Mouse (Mus musculus) limb, embryonic 12.5 days (tissue): ENCODE measurements around the gene Ss18l1. TPM values are rescaled to one million over a fixed set of nuclear protein-coding genes. Genes with fewer than 3 reads are reported as not detected.
A peak's percentile ranks its signal among the peaks of the same experiment; 100 is the strongest.

Experiments used
- ATAC-seq: fragments of 200-750 bp; cut with Nextera tagmentation; 2 replicates; pipeline ENCODE4 v1.8.0; 2017; ENCODE audit warnings: low read depth, moderate TSS enrichment; ENCODE audit not compliant: insufficient number of reproducible peaks, insufficient read depth, low FRiP score, low TSS enrichment
- H3K27ac ChIP-seq: fragments of 300-500 bp; sonication (generic); 2 replicates; pipeline ENCODE4 v1.5.1; 2016; ENCODE audit warnings: mild to moderate bottlenecking, moderate library complexity
- H3K27me3 ChIP-seq: fragments of 300-500 bp; sonication (generic); 2 replicates; pipeline ENCODE4 v1.6.1; 2016; ENCODE audit warnings: mild to moderate bottlenecking, moderate library complexity
- H3K36me3 ChIP-seq: fragments of 300-500 bp; sonication (generic); 2 replicates; pipeline ENCODE4 v1.6.1; 2016; ENCODE audit warnings: mild to moderate bottlenecking, moderate library complexity
- H3K4me1 ChIP-seq: fragments of 300-500 bp; sonication (generic); replicated peaks from 2 replicates; pipeline ENCODE4 v1.6.1; 2016
- H3K4me2 ChIP-seq: fragments of 300-500 bp; sonication (generic); 2 replicates; pipeline ENCODE4 v1.6.1; 2016; ENCODE audit warnings: mild to moderate bottlenecking, moderate library complexity
- H3K4me3 ChIP-seq: fragments of 300-500 bp; sonication (generic); replicated peaks from 2 replicates; pipeline ENCODE4 v1.5.1; 2016; ENCODE audit warnings: mild to moderate bottlenecking
- H3K9ac ChIP-seq: fragments of 300-500 bp; sonication (generic); replicated peaks from 2 replicates; pipeline ENCODE4 v1.6.1; 2016; ENCODE audit warnings: mild to moderate bottlenecking, moderate library complexity
- H3K9me3 ChIP-seq: fragments of 300-500 bp; sonication (generic); 2 replicates; pipeline ENCODE4 v1.6.1; 2016; ENCODE audit warnings: mild to moderate bottlenecking, moderate library complexity
- WGBS: fragments of 180-500 bp; shearing (Covaris S2); methylation state at CpG from one replicate; pipeline ENCODE4 v1.1.7; 2016; 5-methylcytosine and 5-hydroxymethylcytosine counted together
- polyA plus RNA-seq: library from polyadenylated mRNA; unstranded; fragments of >200 nt; fragmentation: Nextera tagmentation; extraction: Ambion mirVana; gene quantifications from 2 replicates; pipeline ENCODE4 v1.2.1, GENCODE M21; 2016

The Ss18l1 gene
- polyA plus RNA-seq, 1 experiment from 2014 or later: 7.3 TPM

DNA sequence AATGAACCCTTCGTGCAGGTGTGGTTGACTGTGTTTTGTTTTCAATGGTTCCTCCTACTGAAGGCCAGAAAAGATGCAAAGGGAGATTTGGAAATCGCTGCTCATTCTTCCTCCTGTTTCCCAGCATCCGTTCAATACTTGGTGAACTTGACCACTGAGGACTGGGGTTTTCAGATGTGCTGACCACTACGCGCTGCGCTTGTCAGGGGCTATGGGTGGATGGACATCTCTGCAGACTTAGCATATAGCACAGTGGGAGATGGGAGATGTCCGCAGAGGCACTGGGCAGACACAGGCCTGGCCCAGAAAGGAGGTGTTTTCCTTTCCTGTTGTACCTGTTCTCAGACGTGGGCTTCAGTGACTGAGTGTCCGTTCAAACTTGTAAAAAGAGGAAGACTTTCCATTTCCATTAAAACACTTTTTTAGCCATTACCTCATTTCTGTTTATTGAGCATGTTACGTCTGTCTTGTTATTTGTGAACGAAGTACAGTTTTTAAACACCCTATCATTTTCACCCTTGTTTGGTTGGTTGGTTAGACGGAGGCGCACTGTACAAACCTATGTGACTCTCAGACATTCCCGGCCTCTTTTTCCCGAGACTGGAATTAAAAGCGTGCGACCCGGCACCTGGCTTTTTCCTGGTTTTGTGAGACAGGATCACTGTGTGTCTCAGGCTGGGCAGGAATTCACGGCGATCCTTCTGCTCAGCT, 27.6 kb downstream of the Ss18l1 start:
- Histone ChIP-seq H3K4me2 (peak overlapping the region; percentile 89), H3K9ac (peak overlapping the region; percentile 73), H3K9me3 (no peaks in the 10 kb centered on the region), H3K36me3 (peaks cover 29% of the 10 kb centered on the region), H3K4me1 (peaks cover 13% of the 10 kb centered on the region), H3K27me3 (no peaks in the 10 kb centered on the region), H3K4me3 (peak overlapping the region; percentile 75), H3K27ac (peak overlapping the region; percentile 75)
- WGBS: 36% methylated on average over 20 of the region's 20 CpGs
- ATAC-seq: peak; percentile 41

- H3K27me3 ChIP-seq: no peaks in the 10 kb centered on the region
- peak within 1 kb of the TSS; percentile 75 for H3K4me3 ChIP-seq
- H3K9ac ChIP-seq: peak within 1 kb of the TSS; percentile 73
- H3K4me2 ChIP-seq: peak within 1 kb of the TSS; percentile 89
- H3K4me1 ChIP-seq: peaks cover 13% of the 10 kb centered on the region
- 6% methylated on average over 58 of the region's 58 CpGs for WGBS
- no peaks in the 10 kb centered on the region for H3K9me3 ChIP-seq
- H3K36me3 ChIP-seq: peaks cover 21% of the 10 kb centered on the region
- H3K27ac ChIP-seq: peak within 1 kb of the TSS; percentile 75
- ATAC-seq: peak; percentile 89
Observed at GRCm38 (mm10) chr2:180070481-180071453, 28.5 kb downstream of the Ss18l1 start, which contains the start of gene Mtg2. Gene Mtg2 (plus strand): TSS chr2:180070588.

DNA sequence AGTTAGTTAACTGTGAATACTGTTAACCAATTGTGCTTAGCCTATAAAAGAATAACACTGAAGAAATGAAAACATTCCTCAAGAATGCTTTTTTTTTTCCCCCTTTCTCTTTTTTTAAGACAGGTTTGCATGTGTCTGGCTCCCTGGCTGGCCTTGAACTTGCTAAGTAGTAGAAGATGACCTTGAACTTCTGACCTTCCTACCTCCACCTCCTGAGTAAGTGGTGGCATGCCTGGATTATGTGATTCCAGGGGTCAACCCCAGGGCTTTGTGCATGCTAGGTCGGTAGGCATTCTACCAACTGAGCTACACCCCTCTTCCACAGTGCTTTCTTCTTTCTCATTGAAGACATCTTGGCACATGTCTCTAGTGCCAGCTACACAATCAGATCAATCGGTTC, 29.4 kb downstream of the Ss18l1 start:
- no peaks in the 10 kb centered on the region for H3K9me3 ChIP-seq
- no peaks in the 10 kb centered on the region for H3K27me3 ChIP-seq
- no peak for ATAC-seq
- H3K9ac ChIP-seq: no peak overlapping the region
- no peak overlapping the region for H3K27ac ChIP-seq
- H3K4me3 ChIP-seq: no peak overlapping the region
- WGBS: 81% methylated on average over 2 of the region's 2 CpGs
- peaks cover 13% of the 10 kb centered on the region for H3K4me1 ChIP-seq
- H3K4me2 ChIP-seq: no peak overlapping the region
- H3K36me3 ChIP-seq: peaks cover 21% of the 10 kb centered on the region

DNA sequence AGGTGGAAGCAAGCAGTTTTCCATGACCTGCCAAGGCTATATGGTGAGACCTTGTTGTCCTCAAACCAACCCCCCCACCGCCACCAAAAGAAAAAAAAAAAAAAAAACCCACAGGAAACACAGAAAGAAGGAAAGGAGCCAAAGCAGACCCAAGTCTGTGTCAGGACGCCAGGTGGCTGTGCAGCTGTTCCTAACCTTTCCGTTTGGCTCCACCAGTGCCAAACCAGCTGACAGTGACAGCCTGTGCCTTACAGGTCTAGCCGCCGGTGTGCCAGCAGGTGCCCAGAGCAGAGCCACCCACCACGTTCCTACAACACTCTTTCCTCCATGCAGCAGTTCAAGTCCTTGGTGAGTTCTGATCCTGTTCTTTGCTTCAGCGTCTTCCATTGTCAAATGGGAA, 30.6 kb downstream of the Ss18l1 start:
- no peak for ATAC-seq
- WGBS: 90% methylated on average over 7 of the region's 7 CpGs

DNA sequence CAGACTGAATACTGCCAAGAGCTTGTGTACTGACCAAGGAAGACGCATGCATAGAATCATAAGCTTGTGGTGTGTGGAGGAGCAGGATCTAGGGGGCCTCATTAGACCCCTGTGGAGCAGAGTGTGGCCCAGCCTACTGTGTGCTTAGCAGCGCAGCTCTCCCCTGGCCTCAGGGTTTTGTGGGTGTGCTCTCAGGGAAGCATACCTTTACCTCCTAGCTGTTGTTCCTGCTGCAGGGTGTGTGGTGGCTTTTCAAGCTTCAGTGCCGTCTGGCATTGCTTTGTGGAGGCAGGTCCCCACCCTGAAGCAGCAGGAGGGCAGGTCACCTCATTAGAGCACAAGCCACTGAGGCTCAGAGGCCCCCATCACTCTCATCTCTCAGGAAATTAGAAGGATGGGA, 35.3 kb downstream of the Ss18l1 start:
- H3K27me3 ChIP-seq: no peaks in the 10 kb centered on the region
- 56% methylated on average over 3 of the region's 3 CpGs for WGBS
- no peaks in the 10 kb centered on the region for H3K4me1 ChIP-seq
- H3K4me3 ChIP-seq: no peak overlapping the region
- H3K36me3 ChIP-seq: peaks cover 46% of the 10 kb centered on the region
- no peak overlapping the region for H3K27ac ChIP-seq
- H3K9me3 ChIP-seq: no peaks in the 10 kb centered on the region
- ATAC-seq: no peak
- no peak overlapping the region for H3K4me2 ChIP-seq
- H3K9ac ChIP-seq: no peak overlapping the region

More for the DNA sequence above, 30.6 kb downstream of the Ss18l1 start:
- Histone ChIP-seq H3K36me3 (peaks cover 21% of the 10 kb centered on the region), H3K4me3 (no peak overlapping the region), H3K9ac (no peak overlapping the region), H3K4me1 (peaks cover 13% of the 10 kb centered on the region), H3K4me2 (no peak overlapping the region), H3K27me3 (no peaks in the 10 kb centered on the region), H3K27ac (no peak overlapping the region), H3K9me3 (no peaks in the 10 kb centered on the region)

- no peak for ATAC-seq
- Histone ChIP-seq H3K4me3 (no peak overlapping the region), H3K27ac (no peak overlapping the region), H3K27me3 (no peaks in the 10 kb centered on the region), H3K4me1 (peaks cover 10% of the 10 kb centered on the region; the same call in 1 of the 2 replicates), H3K36me3 (peaks cover 63% of the 10 kb centered on the region), H3K4me2 (no peak overlapping the region), H3K9me3 (no peaks in the 10 kb centered on the region), H3K9ac (no peak overlapping the region)
- 90% methylated on average over 8 of the region's 8 CpGs for WGBS
Observed at GRCm38 (mm10) chr2:180080680-180081079, 38.4 kb downstream of the Ss18l1 start.

DNA sequence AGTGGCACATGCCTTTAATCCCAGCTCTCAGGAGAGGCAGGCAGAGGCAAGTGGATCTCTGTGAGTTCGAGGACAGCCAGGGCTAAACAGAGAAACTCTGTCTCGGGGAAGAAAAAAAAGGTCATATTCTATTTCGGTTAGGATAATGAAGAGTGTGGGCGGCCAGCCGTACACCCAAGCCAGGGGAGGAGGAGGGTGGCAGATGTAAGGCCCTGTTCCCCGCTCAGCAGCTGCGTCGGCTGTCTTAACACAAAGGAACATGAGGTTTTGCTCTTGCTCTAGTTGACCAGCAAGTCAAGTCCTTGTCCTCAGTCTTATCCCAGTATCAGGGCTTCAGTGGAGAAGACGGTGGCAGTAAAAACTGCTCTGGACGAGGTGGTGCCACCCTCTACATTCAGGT, 40.8 kb downstream of the Ss18l1 start:
- Histone ChIP-seq H3K4me3 (no peak overlapping the region), H3K4me1 (peaks cover 10% of the 10 kb centered on the region; the same call in 1 of the 2 replicates), H3K27ac (no peak overlapping the region), H3K9me3 (no peaks in the 10 kb centered on the region), H3K36me3 (peaks cover 64% of the 10 kb centered on the region), H3K27me3 (no peaks in the 10 kb centered on the region), H3K4me2 (no peak overlapping the region), H3K9ac (no peak overlapping the region)
- ATAC-seq: no peak
- WGBS: 93% methylated on average over 10 of the region's 10 CpGs

GRCm38 (mm10) chr2:180084565-180084964, 42.3 kb downstream of the Ss18l1 start:
- no peaks in the 10 kb centered on the region for H3K27me3 ChIP-seq
- no peak overlapping the region for H3K9ac ChIP-seq
- no peaks in the 10 kb centered on the region for H3K9me3 ChIP-seq
- peaks cover 10% of the 10 kb centered on the region; the same call in 1 of the 2 replicates for H3K4me1 ChIP-seq
- WGBS: 21% methylated on average over 3 of the region's 3 CpGs
- no peak overlapping the region for H3K27ac ChIP-seq
- no peak overlapping the region for H3K4me3 ChIP-seq
- no peak for ATAC-seq
- H3K4me2 ChIP-seq: no peak overlapping the region
- peaks cover 52% of the 10 kb centered on the region for H3K36me3 ChIP-seq

DNA sequence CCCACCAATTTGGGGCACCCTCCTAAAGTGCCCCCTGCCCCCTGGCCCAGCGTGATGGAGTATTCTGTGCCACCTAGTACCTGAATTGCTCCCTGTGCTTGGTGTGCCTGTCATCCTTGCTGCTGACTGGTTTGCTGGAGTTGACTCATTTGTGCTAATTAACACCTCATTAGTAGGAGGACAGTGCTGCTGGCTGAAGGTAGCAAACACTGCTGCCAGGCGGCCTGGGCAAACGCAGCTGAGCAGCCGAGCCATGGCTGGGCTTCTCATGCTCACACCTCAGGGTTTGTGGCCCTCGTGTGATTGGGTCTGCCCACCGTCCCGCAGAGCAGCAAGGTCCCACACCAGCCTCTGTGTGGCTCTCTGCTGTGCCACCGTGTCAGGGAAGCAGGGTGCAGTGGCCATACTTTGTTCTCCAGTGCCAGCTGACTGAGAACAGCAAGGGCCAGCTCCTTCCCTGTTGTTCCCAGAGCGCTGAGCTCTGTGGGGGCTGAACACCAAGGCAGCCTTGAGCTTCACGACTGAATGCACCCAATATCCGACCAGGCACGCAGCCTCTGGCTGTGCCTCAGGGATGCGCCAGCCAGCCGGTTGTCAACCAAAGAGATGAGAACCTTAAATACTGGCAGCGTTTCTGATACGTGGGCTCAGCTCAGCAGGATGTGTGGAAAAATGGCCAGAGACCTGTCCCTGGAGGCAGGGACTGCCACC, 43.8 kb downstream of the Ss18l1 start:
- H3K4me1 ChIP-seq: peaks cover 10% of the 10 kb centered on the region; the same call in 1 of the 2 replicates
- WGBS: 60% methylated on average over 16 of the region's 16 CpGs
- H3K27ac ChIP-seq: no peak overlapping the region
- peak overlapping the region; percentile 27; the same call in 1 of the 2 replicates for H3K9ac ChIP-seq
- peaks cover 42% of the 10 kb centered on the region for H3K36me3 ChIP-seq
- H3K27me3 ChIP-seq: no peaks in the 10 kb centered on the region
- H3K4me3 ChIP-seq: no peak overlapping the region
- no peaks in the 10 kb centered on the region for H3K9me3 ChIP-seq
- no peak overlapping the region for H3K4me2 ChIP-seq
- ATAC-seq: no peak

GRCm38 (mm10) chr2:180086637-180087027, 44.3 kb downstream of the Ss18l1 start:
- Histone ChIP-seq H3K4me3 (no peak overlapping the region), H3K9me3 (no peaks in the 10 kb centered on the region), H3K9ac (no peak overlapping the region), H3K4me2 (no peak overlapping the region), H3K27ac (no peak overlapping the region), H3K27me3 (no peaks in the 10 kb centered on the region), H3K4me1 (peaks cover 10% of the 10 kb centered on the region; the same call in 1 of the 2 replicates), H3K36me3 (peaks cover 42% of the 10 kb centered on the region)
- 76% methylated on average over 5 of the region's 5 CpGs for WGBS
- no peak for ATAC-seq
